Mouse (Mus musculus) c-Kit-negative CD71-positive TER-119-positive erythroid progenitor cells, embryonic 14.5 days (primary cell): Measurements from ENCODE around the gene Ssna1.

Source experiments
- DNase-seq: peaks from one replicate; pipeline ENCODE4 v3.0.0-alpha.2; 2013; ENCODE audit warnings: low read depth, low spot score

The Ssna1 gene

GRCm38 (mm10) chr2:25231038-25231437 is 41.2 kb downstream of the Ssna1 start:
- DNase-seq, result no peak

DNA sequence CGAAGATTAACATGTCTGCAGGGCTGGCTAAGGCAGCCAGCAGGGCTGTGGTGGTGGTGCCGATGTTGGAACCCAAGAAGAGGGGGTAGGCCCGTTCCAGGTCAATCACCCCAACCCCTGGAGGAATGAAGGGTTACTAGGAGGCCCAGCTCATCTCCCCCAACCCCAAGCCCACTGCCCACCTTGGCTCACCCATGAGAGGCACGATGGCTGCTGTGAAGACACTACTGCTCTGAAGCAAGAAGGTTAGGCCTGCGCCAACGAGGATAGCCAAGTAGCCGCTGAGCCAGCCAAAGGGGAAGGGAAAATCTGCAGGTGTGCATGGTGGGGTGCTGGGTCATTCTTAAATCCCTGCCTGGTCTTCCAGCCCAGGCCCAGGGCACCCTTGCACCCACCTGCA is 41.7 kb downstream of the Ssna1 start:
- DNase-seq, result no peak

DNA sequence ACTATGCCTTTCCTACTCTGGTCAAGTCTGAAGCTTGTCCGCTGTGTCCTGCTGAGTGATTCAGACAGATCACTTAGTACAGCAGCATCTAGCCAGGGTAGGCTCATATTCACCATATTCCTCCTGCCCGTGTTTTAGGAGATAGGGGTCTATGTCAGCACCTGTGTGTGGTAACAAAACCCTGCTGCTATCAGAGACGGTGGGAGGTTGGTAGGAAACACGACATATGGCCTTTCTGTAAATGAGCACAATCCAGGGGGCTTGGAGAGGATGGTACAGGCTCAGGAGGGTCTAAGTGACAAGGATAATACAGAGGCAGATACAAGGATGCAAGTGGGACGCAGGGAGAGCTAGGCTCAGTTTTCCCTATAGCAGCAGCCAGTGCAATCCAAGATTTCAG is 42.7 kb downstream of the Ssna1 start:
- no peak for DNase-seq

DNA sequence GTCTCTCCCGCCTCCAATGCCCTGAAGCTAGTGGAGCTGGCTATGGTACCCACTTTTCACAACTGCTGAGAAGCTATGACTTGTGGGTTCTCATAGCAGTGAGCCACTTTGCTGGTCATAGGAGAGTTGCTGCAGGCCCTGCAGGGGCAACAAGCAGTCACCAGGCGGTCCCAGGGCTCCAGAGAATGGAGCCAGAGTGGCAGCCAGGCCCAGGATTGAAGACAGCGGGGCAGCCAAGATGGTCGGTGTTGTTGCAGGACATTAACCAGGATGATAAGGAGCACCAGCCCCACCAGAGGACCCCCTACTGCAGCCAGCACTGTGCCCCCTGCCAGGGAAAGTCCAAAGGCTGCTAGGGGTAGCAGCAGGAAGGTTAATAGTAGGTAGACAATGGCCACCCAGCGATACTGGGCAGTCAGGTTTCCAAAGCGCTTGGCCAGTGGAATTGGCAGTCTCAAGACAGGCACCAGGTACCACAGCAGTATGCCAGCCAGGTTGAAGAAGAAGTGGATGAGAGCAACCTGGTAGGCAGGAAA is 43.2 kb downstream of the Ssna1 start:
- DNase-seq, result no peak

GRCm38 (mm10) chr2:25228431-25228889 is 43.8 kb downstream of the Ssna1 start:
- DNase-seq, result peak; percentile 81

- no peak for DNase-seq
Measured at GRCm38 (mm10) chr2:25227406-25227805, 44.8 kb downstream of the Ssna1 start.

DNA sequence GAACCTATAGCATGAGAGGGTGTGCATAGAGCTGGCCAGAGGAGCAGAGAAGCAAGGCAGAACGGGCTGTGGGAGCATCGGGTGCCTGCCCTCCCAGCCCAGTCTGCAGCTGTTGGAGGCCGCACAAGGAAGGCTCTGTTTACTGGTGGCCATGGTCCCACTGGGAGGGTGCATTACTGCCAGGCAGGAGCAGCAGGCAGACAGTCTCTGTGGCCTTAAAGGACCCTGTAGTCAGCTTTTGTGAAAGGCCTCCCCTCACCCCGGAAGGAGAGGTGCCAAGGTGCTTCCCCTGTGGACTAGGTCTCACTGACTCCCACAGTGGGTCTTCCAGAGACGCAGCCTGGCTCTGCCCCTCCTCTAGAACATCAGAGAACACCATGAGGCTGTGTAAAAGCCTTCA is 45.4 kb downstream of the Ssna1 start:
- DNase-seq, result no peak

- DNase-seq, result no peak
Measured at GRCm38 (mm10) chr2:25225811-25226379, 46.3 kb downstream of the Ssna1 start.

DNA sequence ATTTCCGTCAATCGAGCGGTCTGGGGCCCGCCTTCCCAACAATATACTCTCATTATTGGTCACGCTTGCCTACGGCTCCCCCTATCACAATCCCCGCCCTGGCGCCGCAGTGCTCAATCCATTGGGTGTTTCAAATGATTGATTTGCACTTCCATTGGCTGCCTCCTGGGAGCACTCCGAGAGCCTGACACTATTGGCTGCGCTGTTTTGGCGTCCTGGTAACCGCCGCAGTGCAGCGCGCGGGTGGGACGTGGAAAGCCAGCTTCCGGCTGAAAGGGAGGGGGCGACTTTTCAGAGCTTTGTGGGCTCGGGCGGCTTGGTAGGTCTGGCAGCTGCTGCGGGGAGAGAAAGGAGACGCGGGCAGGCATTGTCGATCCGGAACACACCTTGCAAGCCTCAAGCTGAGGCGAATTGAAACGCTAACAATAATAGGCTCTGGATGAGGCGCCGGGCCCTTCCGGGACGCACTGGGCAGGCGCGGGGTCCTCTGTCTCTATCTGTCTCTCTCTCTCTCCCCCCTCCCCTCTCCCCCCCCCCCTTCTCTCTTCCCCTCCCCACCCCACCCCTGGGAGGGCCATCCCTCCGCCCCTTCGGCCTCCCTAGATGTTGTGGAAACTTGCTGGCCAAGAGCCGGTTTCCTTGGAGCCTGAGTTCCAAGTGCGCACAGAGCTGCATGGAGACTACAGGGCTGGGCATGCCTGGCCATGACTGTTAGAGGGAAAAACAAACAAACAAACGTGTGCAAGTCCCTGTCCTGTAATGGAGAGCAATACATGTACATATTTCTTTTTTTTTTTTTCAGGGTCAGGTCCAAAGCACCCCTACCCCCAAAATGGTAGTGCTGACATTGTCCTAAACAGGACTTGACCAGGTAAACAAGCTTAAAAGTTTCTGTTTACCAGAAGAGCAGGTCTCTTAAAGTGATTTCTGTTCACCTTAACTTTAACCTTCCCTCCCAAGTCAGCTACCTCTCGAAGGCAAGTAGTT is 47.2 kb downstream of the Ssna1 start:
- peak; percentile 98 for DNase-seq

DNA sequence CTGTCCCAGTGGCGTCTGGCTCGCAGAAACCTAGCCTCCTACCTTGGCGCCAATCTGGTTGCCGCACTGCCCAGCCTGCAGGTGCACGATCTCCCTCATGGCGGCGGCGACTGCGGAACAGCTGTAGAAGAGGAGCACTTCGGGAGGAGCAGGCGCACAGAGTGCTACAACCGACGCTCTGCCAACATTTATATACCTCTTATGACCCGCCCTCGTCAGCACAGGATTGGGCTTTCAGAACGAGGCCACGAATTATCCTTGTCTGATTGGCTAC is 47.8 kb downstream of the Ssna1 start, which contains the start of gene Tubb4b:
Tubb4b (minus strand) TSS at position 211 of the 274 bp plus-strand sequence.
- no peak for DNase-seq

GRCm38 (mm10) chr2:25223681-25224491 is 48.4 kb downstream of the Ssna1 start:
- DNase-seq, result peak; percentile 86

DNA sequence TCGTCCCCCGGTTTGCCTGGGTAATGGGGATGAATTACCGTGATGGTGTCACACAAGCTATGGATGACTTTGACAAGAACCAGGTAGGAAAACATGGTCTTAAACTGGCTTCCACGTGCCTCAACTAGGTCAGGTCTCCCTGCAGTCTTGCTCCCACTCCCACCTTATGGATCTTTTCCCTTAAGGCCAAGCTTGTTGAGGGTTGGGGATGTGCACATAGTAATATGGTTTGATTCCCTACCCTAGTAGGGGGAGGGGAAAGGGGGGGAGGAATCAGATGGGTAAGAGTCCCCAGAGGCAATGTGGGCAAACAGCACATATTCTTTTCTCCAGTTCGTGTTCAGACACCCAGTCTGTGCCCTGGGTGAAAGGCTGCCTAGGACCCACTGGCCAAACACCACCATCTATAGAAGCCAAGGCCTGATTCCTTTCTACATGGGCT is 50.9 kb downstream of the Ssna1 start:
- DNase-seq, result no peak
